23 mouse cellular contexts compared by ENCODE assay signal in the genomic region with DNA sequence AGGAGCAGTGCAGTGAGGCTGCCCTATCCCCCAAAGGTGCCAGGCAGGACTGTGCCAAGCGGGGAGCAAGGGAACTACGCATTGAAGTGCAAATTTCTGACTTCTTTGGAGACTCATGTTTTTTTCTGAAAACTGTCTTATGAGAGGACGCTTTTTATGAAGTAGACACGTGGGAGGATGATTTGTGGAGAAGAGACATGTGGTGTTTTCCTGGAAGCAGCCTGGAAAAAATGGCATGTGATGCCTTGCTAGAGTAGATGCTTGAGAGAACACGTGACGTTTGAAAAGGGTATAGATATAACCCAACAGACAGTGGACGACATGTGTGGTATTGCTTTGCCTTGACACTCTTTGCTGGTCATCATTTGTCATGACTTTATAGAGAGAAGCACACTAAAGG.
A peak's percentile ranks its signal among the peaks of the same experiment; 100 is the strongest.
DNase-seq lines count a peak whose midpoint lies in the region; ATAC-seq lines count a peak whose summit lies in the region.
"Had no signal": no experiment of that assay in that cellular context is flagged by ENCODE, and none has a peak within 500 bp of the region (broad histone marks: within the 10 kb centered on the region; RNA-seq: fewer than 3 reads in every experiment).

No protein-coding gene starts in this region.

- H3K4me2 ChIP-seq in kidney, embryonic 14.5 days (replicated peaks; ENCODE audit: low read depth, low read length) = no peak overlapping the region
- H3K4me2 ChIP-seq: embryonic facial prominence, embryonic 13.5 days; embryonic facial prominence, embryonic 15.5 days; forebrain, embryonic 12.5 days had no signal

- no peaks in the 10 kb centered on the region for H3K4me1 ChIP-seq in kidney, embryonic 14.5 days (ENCODE audit: control insufficient read depth, insufficient read depth, low read length)
- H3K4me1 ChIP-seq: embryonic facial prominence, embryonic 13.5 days; embryonic facial prominence, embryonic 15.5 days; forebrain, embryonic 12.5 days had no signal

- ATAC-seq in kidney, embryonic 14.5 days (ENCODE audit: low FRiP score, low TSS enrichment) = no peak
- ATAC-seq: forebrain, embryonic 14.5 days; forebrain, embryonic 16.5 days had no signal

- WGBS in kidney, embryonic 14.5 days = 71% methylated on average over 7 of the region's 7 CpGs

- no peak overlapping the region for H3K27ac ChIP-seq in kidney, embryonic 14.5 days (ENCODE audit: low read depth, low read length)
- H3K27ac ChIP-seq: embryonic facial prominence, embryonic 13.5 days; embryonic facial prominence, embryonic 15.5 days; forebrain, embryonic 10.5 days; forebrain, embryonic 12.5 days had no signal

- H3K9me3 ChIP-seq in kidney, embryonic 14.5 days (ENCODE audit: control insufficient read depth, low read length) = no peaks in the 10 kb centered on the region
- H3K9me3 ChIP-seq: embryonic facial prominence, embryonic 13.5 days; embryonic facial prominence, embryonic 15.5 days; forebrain, embryonic 10.5 days; forebrain, embryonic 12.5 days had no signal

- H3K4me3 ChIP-seq in kidney, embryonic 14.5 days (ENCODE audit: low read length) = no peak overlapping the region
- H3K4me3 ChIP-seq: embryonic facial prominence, embryonic 13.5 days; embryonic facial prominence, embryonic 15.5 days; erythroblast, embryonic 14.5 days; forebrain, embryonic 10.5 days; forebrain, embryonic 12.5 days had no signal

- H3K9ac ChIP-seq in kidney, embryonic 14.5 days (ENCODE audit: low read depth, low read length) = no peak overlapping the region
- H3K9ac ChIP-seq: embryonic facial prominence, embryonic 13.5 days; embryonic facial prominence, embryonic 15.5 days; forebrain, embryonic 12.5 days had no signal

- H3K36me3 ChIP-seq in kidney, embryonic 14.5 days (ENCODE audit: control insufficient read depth, insufficient read depth, low read length) = no peaks in the 10 kb centered on the region
- H3K36me3 ChIP-seq: embryonic facial prominence, embryonic 13.5 days; embryonic facial prominence, embryonic 15.5 days; forebrain, embryonic 12.5 days had no signal

- DNase-seq in layer of hippocampus, adult 9-11 months = peak; percentile 18
- no peak for DNase-seq in layer of hippocampus, postnatal 10 days (ENCODE audit: low spot score in 2 of 2)
- peak; percentile 16 for DNase-seq in right cerebral cortex, adult 18-20 months
- no peak for DNase-seq in right cerebral cortex, postnatal 10 days (ENCODE audit: low spot score in 2 of 2)
- DNase-seq in telencephalon, adult 2 months (ENCODE audit: low read depth, low spot score) = peak; percentile 34
- DNase-seq: adrenal gland, adult 2 months; adrenal gland, postnatal 10 days; adrenal gland, postnatal 25 days; cerebellum, adult 11 months; cerebellum, adult 18-20 months; cerebellum, adult 8-10 months; cerebellum, adult 9-11 months; cerebellum, postnatal 14 days; cerebellum, postnatal 36 days; embryo, embryonic 11 days had no signal

- H3K27me3 ChIP-seq in kidney, embryonic 14.5 days (ENCODE audit: control insufficient read depth, insufficient read depth, low read length) = no peaks in the 10 kb centered on the region
- H3K27me3 ChIP-seq: embryonic facial prominence, embryonic 13.5 days; embryonic facial prominence, embryonic 15.5 days; forebrain, embryonic 12.5 days had no signal

Comparison
In these comparisons a context has a peak if more than half of its experiments do, and no peak if none do; other contexts are left out.
1. DNase-seq: peak in layer of hippocampus, adult 9-11 months (single experiment), right cerebral cortex, adult 18-20 months (single experiment) and telencephalon, adult 2 months (single experiment); none in layer of hippocampus, postnatal 10 days (0 of 2) and right cerebral cortex, postnatal 10 days (0 of 2).